Mouse (Mus musculus) neural tube, embryonic 12.5 days (tissue): ENCODE results near the gene Dscaml1. TPM values are rescaled to one million over a fixed set of nuclear protein-coding genes. Genes with fewer than 3 reads are reported as not detected.
A peak's percentile ranks its signal among the peaks of the same experiment; 100 is the strongest.

Experiments
- ATAC-seq: fragments of 200-750 bp; cut with Nextera tagmentation; 2 replicates; pipeline ENCODE4 v1.8.0; 2017; ENCODE audit warnings: low read depth, mild to moderate bottlenecking, moderate TSS enrichment, moderate library complexity; ENCODE audit not compliant: low FRiP score
- H3K27ac ChIP-seq: fragments of 300-500 bp; sonication (generic); 2 replicates; pipeline ENCODE4 v1.5.1; 2016
- H3K27me3 ChIP-seq: fragments of 300-500 bp; sonication (generic); replicated peaks from 2 replicates; pipeline ENCODE4 v1.6.1; 2016; ENCODE audit warnings: mild to moderate bottlenecking
- H3K36me3 ChIP-seq: fragments of 300-500 bp; sonication (generic); 2 replicates; pipeline ENCODE4 v1.6.1; 2016; ENCODE audit warnings: mild to moderate bottlenecking
- H3K4me1 ChIP-seq: fragments of 300-500 bp; sonication (generic); 2 replicates; pipeline ENCODE4 v1.6.1; 2016
- H3K4me2 ChIP-seq: fragments of 300-500 bp; sonication (generic); replicated peaks from 2 replicates; pipeline ENCODE4 v1.6.1; 2016; ENCODE audit warnings: mild to moderate bottlenecking
- H3K4me3 ChIP-seq: fragments of 300-500 bp; sonication (generic); 2 replicates; pipeline ENCODE4 v1.5.1; 2016
- H3K9ac ChIP-seq: fragments of 300-500 bp; sonication (generic); 2 replicates; pipeline ENCODE4 v1.6.1; 2016; ENCODE audit warnings: mild to moderate bottlenecking
- H3K9me3 ChIP-seq: fragments of 300-500 bp; sonication (generic); 2 replicates; pipeline ENCODE4 v1.6.1; 2016; ENCODE audit warnings: mild to moderate bottlenecking
- WGBS: fragments of 180-500 bp; shearing (Covaris S2); methylation state at CpG from one replicate; pipeline ENCODE4 v1.1.7; 2016; 5-methylcytosine and 5-hydroxymethylcytosine counted together
- polyA plus RNA-seq: library from polyadenylated mRNA; unstranded; fragments of >200 nt; fragmentation: Nextera tagmentation; extraction: Ambion mirVana; gene quantifications from 2 replicates; pipeline ENCODE4 v1.2.1, GENCODE M21; 2016

The Dscaml1 gene
- polyA plus RNA-seq, 1 experiment from 2014 or later = 6.5 TPM

DNA sequence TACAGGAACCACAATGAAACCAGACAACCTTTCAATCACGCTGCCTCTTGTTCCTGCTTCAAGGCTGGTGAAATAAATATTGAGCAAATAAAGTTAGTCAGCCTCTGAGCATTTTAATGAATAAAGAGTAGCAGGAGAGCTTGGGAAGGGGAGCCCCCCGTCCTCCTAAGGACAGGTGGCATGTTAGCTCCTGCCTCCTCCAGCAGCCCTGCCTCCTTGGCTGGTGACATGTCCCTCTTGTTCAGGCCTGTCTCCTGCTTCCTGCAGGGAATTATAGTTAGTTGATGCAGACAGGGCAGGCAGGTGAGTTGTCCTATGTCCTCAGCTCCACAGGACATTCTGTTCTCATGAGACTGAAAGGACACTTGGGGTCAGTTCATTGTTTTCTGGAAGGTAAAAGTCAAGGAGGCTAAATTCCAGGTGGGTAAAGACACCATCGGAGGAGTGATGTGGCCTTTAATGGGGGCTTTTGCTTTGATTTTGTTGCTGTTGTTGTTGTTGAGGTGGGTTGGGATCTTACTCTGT is 73.7 kb downstream of the Dscaml1 start:
- WGBS = 72% methylated on average over 3 of the region's 3 CpGs
- no peak overlapping the region for H3K9ac ChIP-seq
- ATAC-seq = no peak
- H3K9me3 ChIP-seq = no peaks in the 10 kb centered on the region
- peaks cover 24% of the 10 kb centered on the region for H3K4me1 ChIP-seq
- no peak overlapping the region for H3K4me3 ChIP-seq
- H3K36me3 ChIP-seq = no peaks in the 10 kb centered on the region
- H3K27ac ChIP-seq = no peak overlapping the region
- no peaks in the 10 kb centered on the region for H3K27me3 ChIP-seq
- no peak overlapping the region for H3K4me2 ChIP-seq

GRCm38 (mm10) chr9:45501295-45501927 is 75.0 kb downstream of the Dscaml1 start:
- Histone ChIP-seq H3K27me3 (no peaks in the 10 kb centered on the region), H3K4me2 (no peak overlapping the region), H3K4me3 (no peak overlapping the region), H3K27ac (no peak overlapping the region), H3K9me3 (no peaks in the 10 kb centered on the region), H3K36me3 (no peaks in the 10 kb centered on the region), H3K4me1 (peaks cover 33% of the 10 kb centered on the region), H3K9ac (no peak overlapping the region)
- WGBS = 70% methylated on average over 5 of the region's 5 CpGs
- ATAC-seq = no peak

DNA sequence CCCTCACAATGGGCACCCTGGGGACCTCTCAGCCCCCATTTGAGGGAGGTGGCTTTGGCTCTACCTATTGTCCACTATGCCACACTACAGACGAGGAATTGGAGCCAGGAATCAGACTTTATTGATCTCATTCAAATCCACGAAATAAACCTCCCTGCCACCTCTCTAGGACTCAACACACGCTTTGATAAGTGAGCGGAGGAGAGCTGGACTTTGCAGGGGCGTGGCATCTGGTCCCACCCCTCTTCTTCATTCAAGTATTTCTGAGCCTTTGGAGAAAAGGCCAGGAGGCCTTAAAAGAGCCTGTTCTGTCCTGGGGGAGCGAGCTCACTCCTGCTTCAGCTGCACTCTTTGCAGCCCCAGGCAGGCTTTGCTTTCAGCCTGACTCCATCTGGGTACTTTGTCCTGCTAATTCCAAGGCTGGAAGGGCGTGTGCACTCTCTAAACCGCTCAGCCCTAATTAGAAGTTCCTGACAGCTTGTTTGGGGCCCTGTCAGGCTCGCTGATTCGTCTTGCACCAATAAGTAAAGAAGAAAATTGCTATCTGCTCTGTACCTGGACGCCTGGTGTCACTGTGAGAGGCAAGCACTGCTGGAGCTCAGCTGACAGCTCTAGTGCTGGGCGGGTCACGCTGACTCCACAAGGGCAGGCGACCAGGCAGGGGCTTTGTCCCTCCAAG is 75.7 kb downstream of the Dscaml1 start:
- Histone ChIP-seq H3K9me3 (no peaks in the 10 kb centered on the region), H3K4me3 (no peak overlapping the region), H3K27me3 (no peaks in the 10 kb centered on the region), H3K9ac (no peak overlapping the region), H3K27ac (no peak overlapping the region), H3K4me2 (no peak overlapping the region), H3K4me1 (peaks cover 35% of the 10 kb centered on the region), H3K36me3 (no peaks in the 10 kb centered on the region)
- WGBS = 13% methylated on average over 14 of the region's 14 CpGs
- ATAC-seq = no peak

GRCm38 (mm10) chr9:45504977-45505376 is 78.5 kb downstream of the Dscaml1 start:
- Histone ChIP-seq H3K9me3 (no peaks in the 10 kb centered on the region), H3K4me3 (no peak overlapping the region), H3K9ac (no peak overlapping the region), H3K27me3 (no peaks in the 10 kb centered on the region), H3K36me3 (no peaks in the 10 kb centered on the region), H3K27ac (no peak overlapping the region), H3K4me1 (peaks cover 37% of the 10 kb centered on the region), H3K4me2 (no peak overlapping the region)
- ATAC-seq = no peak
- 58% methylated on average over 5 of the region's 5 CpGs for WGBS

DNA sequence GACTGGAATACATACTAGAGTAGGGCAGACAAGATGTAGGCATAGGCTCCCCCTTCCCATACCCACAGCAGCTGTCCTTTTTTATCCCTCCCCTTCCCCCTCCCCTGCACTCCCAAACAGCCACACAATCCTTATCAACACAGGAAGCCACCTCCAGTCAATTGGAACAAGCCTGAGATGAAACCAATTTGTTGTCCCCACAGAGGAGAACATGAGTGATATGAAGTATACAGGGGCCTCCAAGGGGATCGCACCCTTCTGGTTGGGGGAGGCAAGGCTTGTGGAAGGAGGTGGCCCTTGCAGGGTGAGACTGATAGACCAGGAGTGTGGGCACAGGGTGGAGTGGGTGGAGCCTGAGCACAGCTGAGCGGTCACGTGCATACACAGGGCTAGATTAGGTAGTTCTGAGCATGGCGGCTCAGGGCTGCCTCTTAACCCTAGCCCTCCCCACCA is 79.1 kb downstream of the Dscaml1 start:
- Histone ChIP-seq H3K36me3 (no peaks in the 10 kb centered on the region), H3K4me1 (peaks cover 37% of the 10 kb centered on the region), H3K27ac (no peak overlapping the region), H3K4me3 (no peak overlapping the region), H3K9me3 (no peaks in the 10 kb centered on the region), H3K27me3 (no peaks in the 10 kb centered on the region), H3K4me2 (no peak overlapping the region), H3K9ac (no peak overlapping the region)
- 83% methylated on average over 4 of the region's 4 CpGs for WGBS
- peak; percentile 58; the same call in 1 of the 2 replicates for ATAC-seq

GRCm38 (mm10) chr9:45507482-45507881 is 81.1 kb downstream of the Dscaml1 start:
- ATAC-seq = no peak
- no peaks in the 10 kb centered on the region for H3K27me3 ChIP-seq

DNA sequence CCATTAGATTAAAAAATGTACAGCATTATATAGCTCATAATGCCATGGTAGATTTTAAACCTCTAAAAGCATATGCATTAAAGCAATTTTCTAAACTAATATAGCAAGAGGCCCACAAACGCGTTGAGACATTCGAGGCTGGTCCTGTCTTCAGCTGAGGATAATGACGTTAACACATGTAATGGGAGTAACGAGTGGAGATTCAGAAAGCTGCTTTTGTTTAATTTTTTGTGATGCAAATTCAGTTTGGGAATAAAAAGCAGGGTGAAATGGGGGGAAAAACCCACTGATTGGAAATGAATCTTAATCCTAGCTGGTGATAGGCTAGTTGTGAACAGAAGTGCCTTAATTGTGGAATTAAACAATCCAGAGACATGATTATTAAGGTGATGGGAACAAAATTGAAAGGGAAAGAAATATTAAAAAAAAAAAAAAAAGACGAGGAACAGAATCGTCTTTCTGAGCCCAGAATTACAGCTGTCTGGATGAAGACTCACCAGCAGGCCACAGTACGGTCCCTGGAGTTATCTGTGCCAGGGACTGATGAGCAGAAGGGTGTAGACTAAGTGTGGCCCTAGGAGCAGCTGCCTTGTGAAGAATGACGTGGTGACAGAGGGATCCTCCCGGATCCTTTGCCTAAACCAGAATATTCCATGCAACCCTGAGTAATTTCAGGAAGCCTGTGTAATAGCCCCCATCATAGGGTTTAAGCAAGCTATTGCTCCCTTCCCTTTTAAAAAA is 84.5 kb downstream of the Dscaml1 start:
- Histone ChIP-seq H3K4me3 (no peak overlapping the region), H3K27ac (no peak overlapping the region)

More at GRCm38 (mm10) chr9:45507482-45507881, 81.1 kb downstream of the Dscaml1 start:
- H3K27ac ChIP-seq = no peak overlapping the region
- 31% methylated on average over 9 of the region's 9 CpGs for WGBS
- H3K4me2 ChIP-seq = no peak overlapping the region
- H3K9ac ChIP-seq = no peak overlapping the region
- no peaks in the 10 kb centered on the region for H3K9me3 ChIP-seq
- peaks cover 29% of the 10 kb centered on the region for H3K4me1 ChIP-seq
- H3K4me3 ChIP-seq = no peak overlapping the region
- H3K36me3 ChIP-seq = no peaks in the 10 kb centered on the region

GRCm38 (mm10) chr9:45517993-45518705 is 91.7 kb downstream of the Dscaml1 start:
- H3K9me3 ChIP-seq = no peaks in the 10 kb centered on the region
- H3K27ac ChIP-seq = no peak overlapping the region
- no peaks in the 10 kb centered on the region for H3K36me3 ChIP-seq
- no peak overlapping the region for H3K4me2 ChIP-seq
- 0 out of 2 replicates have a peak, but pooled peaks cover 3% of the 10 kb centered on the region for H3K4me1 ChIP-seq
- ATAC-seq = no peak
- no peak overlapping the region for H3K4me3 ChIP-seq
- H3K27me3 ChIP-seq = no peaks in the 10 kb centered on the region
- H3K9ac ChIP-seq = no peak overlapping the region
- 83% methylated on average over 11 of the region's 11 CpGs for WGBS

More for the DNA sequence above, 84.5 kb downstream of the Dscaml1 start:
- ATAC-seq = no peak
- Histone ChIP-seq H3K9me3 (no peaks in the 10 kb centered on the region), H3K9ac (no peak overlapping the region), H3K27me3 (no peaks in the 10 kb centered on the region), H3K4me2 (no peak overlapping the region), H3K4me1 (peaks cover 15% of the 10 kb centered on the region; the same call in 1 of the 2 replicates), H3K36me3 (no peaks in the 10 kb centered on the region)
- WGBS = 57% methylated on average over 10 of the region's 10 CpGs

DNA sequence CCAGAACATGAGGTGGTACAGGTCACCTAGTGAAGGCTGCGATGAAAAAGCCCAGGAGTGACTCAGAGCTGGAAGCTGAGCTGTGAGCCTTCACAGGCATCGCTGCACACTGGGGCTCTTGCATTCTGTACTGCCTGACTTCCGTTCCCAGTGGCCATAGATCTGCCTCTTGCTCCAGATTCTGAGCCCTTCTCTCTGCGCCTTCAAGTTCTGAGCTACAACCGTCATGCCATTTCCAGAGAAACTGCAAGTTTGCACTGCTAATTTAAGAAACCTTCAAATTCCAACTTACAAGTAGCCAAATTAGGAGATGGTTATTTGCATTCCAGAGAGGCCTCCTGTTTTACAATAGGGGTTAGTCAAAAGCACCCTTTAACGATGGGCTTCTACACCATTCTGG is 93.4 kb downstream of the Dscaml1 start:
- Histone ChIP-seq H3K27me3 (no peaks in the 10 kb centered on the region), H3K9me3 (no peaks in the 10 kb centered on the region), H3K4me2 (no peak overlapping the region), H3K36me3 (no peaks in the 10 kb centered on the region), H3K4me3 (no peak overlapping the region), H3K4me1 (no peaks in the 10 kb centered on the region), H3K27ac (no peak overlapping the region), H3K9ac (no peak overlapping the region)
- no peak for ATAC-seq
- WGBS = 71% methylated on average over 6 of the region's 6 CpGs

GRCm38 (mm10) chr9:45522866-45523265 is 96.4 kb downstream of the Dscaml1 start:
- 78% methylated on average over 3 of the region's 3 CpGs for WGBS
- Histone ChIP-seq H3K4me1 (no peaks in the 10 kb centered on the region), H3K9me3 (no peaks in the 10 kb centered on the region), H3K4me2 (no peak overlapping the region), H3K4me3 (no peak overlapping the region), H3K9ac (no peak overlapping the region), H3K27me3 (no peaks in the 10 kb centered on the region), H3K27ac (no peak overlapping the region), H3K36me3 (no peaks in the 10 kb centered on the region)
- no peak for ATAC-seq

- no peaks in the 10 kb centered on the region for H3K9me3 ChIP-seq
- H3K4me2 ChIP-seq = no peak overlapping the region
- ATAC-seq = no peak
- 0 out of 2 replicates have a peak, but pooled peaks cover 3% of the 10 kb centered on the region for H3K4me1 ChIP-seq
- WGBS = 58% methylated on average over 8 of the region's 8 CpGs
- no peak overlapping the region for H3K4me3 ChIP-seq
- H3K36me3 ChIP-seq = no peaks in the 10 kb centered on the region
- no peaks in the 10 kb centered on the region for H3K27me3 ChIP-seq
- no peak overlapping the region for H3K27ac ChIP-seq
- no peak overlapping the region for H3K9ac ChIP-seq
Observed at GRCm38 (mm10) chr9:45524505-45524904, 98.1 kb downstream of the Dscaml1 start.

DNA sequence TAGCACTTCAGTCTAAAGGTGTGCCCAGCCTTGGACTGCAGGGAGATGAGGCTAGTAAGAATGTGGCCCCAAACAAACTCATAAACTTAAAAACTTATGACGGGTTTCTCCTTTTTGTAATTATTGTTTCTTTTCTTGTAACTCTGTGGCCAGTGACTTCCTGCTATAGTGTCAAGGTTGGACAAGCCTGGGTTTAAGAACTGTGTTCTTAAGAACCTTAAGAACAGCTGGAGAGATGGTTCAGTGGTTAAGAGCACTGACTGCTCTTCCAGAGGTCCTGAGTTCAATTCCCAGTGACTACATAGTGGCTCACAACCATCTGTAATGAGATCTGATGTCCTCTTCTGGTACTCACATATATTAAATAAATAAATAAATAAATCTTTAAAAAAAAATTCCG is 106.8 kb downstream of the Dscaml1 start:
- no peaks in the 10 kb centered on the region for H3K9me3 ChIP-seq
- no peak overlapping the region for H3K4me2 ChIP-seq
- H3K9ac ChIP-seq = no peak overlapping the region
- peaks cover 32% of the 10 kb centered on the region for H3K4me1 ChIP-seq
- no peak for ATAC-seq
- H3K27me3 ChIP-seq = no peaks in the 10 kb centered on the region
- H3K36me3 ChIP-seq = no peaks in the 10 kb centered on the region
- H3K4me3 ChIP-seq = no peak overlapping the region
- H3K27ac ChIP-seq = no peak overlapping the region
- WGBS = 85% methylated on average over 2 of the region's 2 CpGs
